Mouse (Mus musculus): ENCODE data around the gene Ddx21.
A peak's percentile ranks its signal among the peaks of the same experiment; 100 is the strongest.
"Not testable (repeated sequence)": the region's sequence is repeated elsewhere in the genome, so short reads cannot be mapped to it uniquely, and the experiment has no call there.

Ddx21 gene

GRCm38 (mm10) chr10:62602177-62603040, at the start of gene Ddx21:
TSS of gene Ddx21 (minus strand) at chr10:62602281.
- peak; percentile 56 for DNase-seq (ENCODE audit: extremely low spot score, low read depth, low spot score)

GRCm38 (mm10) chr10:62650881-62651810, 49.1 kb upstream of the Ddx21 start, which contains the start of gene Ddx50:
TSS of gene Ddx50 (minus strand) at chr10:62651218.
- peak; percentile 96 for DNase-seq (ENCODE audit: extremely low spot score, low read depth, low spot score)

- DNase-seq (ENCODE audit: extremely low spot score, low read depth, low spot score), result no peak
Measured at GRCm38 (mm10) chr10:62650358-62650782, 48.3 kb upstream of the Ddx21 start.

- DNase-seq (ENCODE audit: extremely low spot score, low read depth, low spot score), result no peak
Measured at GRCm38 (mm10) chr10:62604161-62604560, 2.1 kb upstream of the Ddx21 start.

GRCm38 (mm10) chr10:62603233-62604030, 1.4 kb upstream of the Ddx21 start:
- no peak for DNase-seq (ENCODE audit: extremely low spot score, low read depth, low spot score)

GRCm38 (mm10) chr10:62601833-62602176, 276 bp downstream of the Ddx21 start:
- no peak for DNase-seq (ENCODE audit: extremely low spot score, low read depth, low spot score)

GRCm38 (mm10) chr10:62601053-62601791, 859 bp downstream of the Ddx21 start:
- no peak for DNase-seq (ENCODE audit: extremely low spot score, low read depth, low spot score)

GRCm38 (mm10) chr10:62600056-62600455, 2.0 kb downstream of the Ddx21 start:
- DNase-seq (ENCODE audit: extremely low spot score, low read depth, low spot score), result no peak

- not testable (repeated sequence) for DNase-seq (ENCODE audit: extremely low spot score, low read depth, low spot score)
Measured at GRCm38 (mm10) chr10:62599311-62599710, 2.8 kb downstream of the Ddx21 start.

GRCm38 (mm10) chr10:62592496-62592895, 9.6 kb downstream of the Ddx21 start:
- no peak for DNase-seq (ENCODE audit: extremely low spot score, low read depth, low spot score)

GRCm38 (mm10) chr10:62590200-62590599, 11.9 kb downstream of the Ddx21 start:
- DNase-seq (ENCODE audit: extremely low spot score, low read depth, low spot score), result peak; percentile 87

- no peak for DNase-seq (ENCODE audit: extremely low spot score, low read depth, low spot score)
Measured at GRCm38 (mm10) chr10:62588616-62589015, 13.5 kb downstream of the Ddx21 start.

- DNase-seq (ENCODE audit: extremely low spot score, low read depth, low spot score), result no peak
Measured at GRCm38 (mm10) chr10:62583245-62583644, 18.8 kb downstream of the Ddx21 start.

- DNase-seq (ENCODE audit: extremely low spot score, low read depth, low spot score), result no peak
Measured at GRCm38 (mm10) chr10:62582701-62583100, 19.4 kb downstream of the Ddx21 start.

- no peak for DNase-seq (ENCODE audit: extremely low spot score, low read depth, low spot score)
Measured at GRCm38 (mm10) chr10:62582263-62582662, 19.8 kb downstream of the Ddx21 start.

GRCm38 (mm10) chr10:62579129-62579528, 23.0 kb downstream of the Ddx21 start:
- DNase-seq (ENCODE audit: extremely low spot score, low read depth, low spot score), result not testable (repeated sequence)

- peak; percentile 94 for DNase-seq (ENCODE audit: extremely low spot score, low read depth, low spot score)
Measured at GRCm38 (mm10) chr10:62578338-62579100, 23.6 kb downstream of the Ddx21 start, which contains the start of gene Kif1bp. TSS of gene Kif1bp (minus strand) at chr10:62578457.

- no peak for DNase-seq (ENCODE audit: extremely low spot score, low read depth, low spot score)
Measured at GRCm38 (mm10) chr10:62577673-62578337, 24.3 kb downstream of the Ddx21 start.

GRCm38 (mm10) chr10:62575001-62575400, 27.1 kb downstream of the Ddx21 start:
- DNase-seq (ENCODE audit: extremely low spot score, low read depth, low spot score), result no peak
